Mouse (Mus musculus) cerebellum, adult 9-10 months (tissue): ENCODE data around the gene Gga3.
A peak's percentile ranks its signal among the peaks of the same experiment; 100 is the strongest.

ENCODE experiments used
- DNase-seq: peaks from one replicate; pipeline ENCODE4 v3.0.0; 2022

Gga3 gene

GRCm38 (mm10) chr11:115552783-115553182 lies 51.1 kb downstream of the Gga3 start:
- DNase-seq = no peak

- DNase-seq = no peak
Measured at GRCm38 (mm10) chr11:115543571-115543970, 60.3 kb downstream of the Gga3 start.

GRCm38 (mm10) chr11:115538045-115538444 lies 65.8 kb downstream of the Gga3 start:
- no peak for DNase-seq

- DNase-seq = peak; percentile 56
Measured at GRCm38 (mm10) chr11:115536856-115537568, 66.8 kb downstream of the Gga3 start.

- DNase-seq = peak; percentile 99
Measured at GRCm38 (mm10) chr11:115536038-115536681, 67.7 kb downstream of the Gga3 start, which contains the start of gene Sumo2. TSS of gene Sumo2 (minus strand) at chr11:115536276.

GRCm38 (mm10) chr11:115535401-115536037 lies 68.3 kb downstream of the Gga3 start:
- DNase-seq = peak; percentile 67

GRCm38 (mm10) chr11:115534759-115535371 lies 69.0 kb downstream of the Gga3 start:
- DNase-seq = no peak
